Comparison of ENCODE assay signal across 19 mouse cellular contexts in the genomic region with DNA sequence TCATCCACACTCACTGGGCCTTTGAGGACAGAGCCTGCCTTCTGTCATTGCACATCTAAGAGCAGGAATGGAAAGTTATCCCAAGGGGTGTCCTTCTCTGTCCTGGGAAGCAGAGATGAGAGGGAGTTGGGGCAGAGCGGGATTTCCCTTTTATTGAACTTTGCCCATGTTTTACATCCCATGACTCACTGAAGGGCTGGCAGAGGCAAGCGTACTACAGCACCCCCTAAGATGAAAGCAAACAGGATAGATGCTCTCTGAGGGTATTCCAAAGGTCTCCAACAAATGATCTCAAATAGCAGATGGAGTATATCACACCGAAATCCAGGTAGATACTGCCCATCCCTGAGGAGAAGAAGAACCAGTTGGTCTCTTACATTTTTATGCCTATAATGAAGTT. TPM values are rescaled to one million over a fixed set of nuclear protein-coding genes. Genes with fewer than 3 reads are reported as not detected.
"Had no signal": no experiment of that assay in that cellular context is flagged by ENCODE, and none has a peak within 500 bp of the region (broad histone marks: within the 10 kb centered on the region; RNA-seq: fewer than 3 reads in every experiment).

No protein-coding gene starts in this region.

- DNase-seq: lung, adult 2 months; lung, postnatal 14 days; lung, postnatal 36 days; right cerebral cortex, postnatal 14 days; thymus, adult 2 months; thymus, postnatal 25 days; thymus, postnatal 4 days had no signal

- H3K9ac ChIP-seq: lung, embryonic 15.5 days; midbrain, embryonic 13.5 days; midbrain, embryonic 15.5 days; neural tube, embryonic 12.5 days; stomach, embryonic 15.5 days had no signal

- H3K36me3 ChIP-seq: lung, embryonic 15.5 days; midbrain, embryonic 13.5 days; midbrain, embryonic 15.5 days; neural tube, embryonic 12.5 days; stomach, embryonic 15.5 days had no signal

- H3K27me3 ChIP-seq: lung, embryonic 15.5 days; midbrain, embryonic 13.5 days; midbrain, embryonic 15.5 days; neural tube, embryonic 12.5 days; stomach, embryonic 15.5 days had no signal

- H3K9me3 ChIP-seq: lung, embryonic 15.5 days; megakaryocyte, embryonic 14.5 days; midbrain, embryonic 13.5 days; midbrain, embryonic 15.5 days; neural tube, embryonic 12.5 days; stomach, embryonic 15.5 days had no signal

- H3K4me3 ChIP-seq: lung, embryonic 15.5 days; megakaryocyte, embryonic 14.5 days; midbrain, embryonic 13.5 days; midbrain, embryonic 15.5 days; neural tube, embryonic 12.5 days; stomach, embryonic 15.5 days had no signal

- H3K4me1 ChIP-seq: lung, embryonic 15.5 days; megakaryocyte, embryonic 14.5 days; midbrain, embryonic 13.5 days; midbrain, embryonic 15.5 days; neural tube, embryonic 12.5 days; stomach, embryonic 15.5 days had no signal

- H3K27ac ChIP-seq: lung, embryonic 15.5 days; macrophage; midbrain, embryonic 13.5 days; midbrain, embryonic 15.5 days; neural tube, embryonic 12.5 days; stomach, embryonic 15.5 days; stomach, postnatal 0 days had no signal

- ATAC-seq: lung, postnatal 0 days; midbrain, embryonic 13.5 days; midbrain, embryonic 15.5 days had no signal

- H3K4me2 ChIP-seq: lung, embryonic 15.5 days; midbrain, embryonic 11.5 days; midbrain, embryonic 13.5 days; midbrain, embryonic 15.5 days; neural tube, embryonic 12.5 days; stomach, embryonic 15.5 days had no signal

RNA-seq across cellular contexts. Expression of gene Barx2, which starts 37.7 kb away (rescaled TPM):
- polyA plus RNA-seq: macrophage; midbrain, embryonic 11.5 days; neural tube, embryonic 14.5 days; spleen, adult 2 months had no signal
